ENCODE assay signal across 28 mouse cellular contexts in the genomic region with DNA sequence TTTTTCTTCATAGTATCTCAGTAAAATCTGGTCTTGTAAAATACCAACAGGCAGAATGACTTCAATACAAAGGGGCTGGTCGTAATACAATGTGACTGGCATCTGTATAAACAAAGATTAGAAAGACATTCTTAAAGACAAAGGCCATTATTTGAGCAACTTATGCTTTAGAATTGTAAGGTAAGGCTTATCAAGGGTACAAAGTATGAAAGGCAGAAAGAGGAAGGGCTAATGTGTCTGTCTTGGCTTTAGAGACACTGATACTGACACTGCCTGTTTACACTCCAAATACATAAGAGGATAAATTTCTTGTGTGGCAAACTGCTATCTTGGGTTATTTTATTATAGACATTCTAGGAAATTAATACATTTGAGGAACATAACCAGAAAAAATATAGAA.
"Had no signal": no experiment of that assay in that cellular context is flagged by ENCODE, and none has a peak within 500 bp of the region (broad histone marks: within the 10 kb centered on the region; RNA-seq: fewer than 3 reads in every experiment).

No protein-coding gene starts in this region.

- H3K36me3 ChIP-seq: limb, embryonic 10.5 days; limb, embryonic 12.5 days; limb, embryonic 13.5 days; limb, embryonic 15.5 days; liver, embryonic 12.5 days; liver, embryonic 13.5 days; liver, embryonic 15.5 days; lung, embryonic 15.5 days; midbrain, embryonic 10.5 days; midbrain, embryonic 12.5 days; midbrain, embryonic 13.5 days; midbrain, embryonic 15.5 days; neural tube, embryonic 12.5 days had no signal

- H3K4me3 ChIP-seq: limb, embryonic 10.5 days; limb, embryonic 12.5 days; limb, embryonic 13.5 days; limb, embryonic 15.5 days; liver, embryonic 12.5 days; liver, embryonic 13.5 days; liver, embryonic 15.5 days; lung, embryonic 15.5 days; megakaryocyte, embryonic 14.5 days; midbrain, embryonic 10.5 days; midbrain, embryonic 12.5 days; midbrain, embryonic 13.5 days; midbrain, embryonic 15.5 days; myocyte; neural tube, embryonic 12.5 days had no signal

- H3K27ac ChIP-seq: limb, embryonic 10.5 days; limb, embryonic 12.5 days; limb, embryonic 13.5 days; limb, embryonic 15.5 days; liver, embryonic 12.5 days; liver, embryonic 13.5 days; liver, embryonic 14.5 days; liver, embryonic 15.5 days; lung, embryonic 15.5 days; macrophage; midbrain, embryonic 10.5 days; midbrain, embryonic 12.5 days; midbrain, embryonic 13.5 days; midbrain, embryonic 15.5 days; neural tube, embryonic 12.5 days had no signal

- DNase-seq: left cerebral cortex, postnatal 4 days; liver; liver, embryonic 13.5 days; liver, postnatal 0 days; lung, adult 18-20 months; lung, adult 2 months; lung, embryonic 14.5 days; lung, postnatal 10 days; lung, postnatal 14 days; lung, postnatal 36 days; lung, postnatal 4 days; midbrain, embryonic 14.5 days had no signal

- H3K9ac ChIP-seq: limb, embryonic 12.5 days; limb, embryonic 13.5 days; limb, embryonic 15.5 days; liver, embryonic 12.5 days; liver, embryonic 13.5 days; liver, embryonic 14.5 days; liver, embryonic 15.5 days; liver, postnatal 0 days; lung, embryonic 14.5 days; lung, embryonic 15.5 days; midbrain, embryonic 12.5 days; midbrain, embryonic 13.5 days; midbrain, embryonic 15.5 days; neural tube, embryonic 12.5 days had no signal

- H3K9me3 ChIP-seq: limb, embryonic 10.5 days; limb, embryonic 12.5 days; limb, embryonic 15.5 days; liver, embryonic 12.5 days; liver, embryonic 13.5 days; liver, embryonic 15.5 days; lung, embryonic 15.5 days; megakaryocyte, embryonic 14.5 days; midbrain, embryonic 10.5 days; midbrain, embryonic 12.5 days; midbrain, embryonic 15.5 days; neural tube, embryonic 12.5 days had no signal

- H3K27me3 ChIP-seq: limb, embryonic 12.5 days; limb, embryonic 13.5 days; limb, embryonic 15.5 days; liver, embryonic 12.5 days; liver, embryonic 13.5 days; liver, embryonic 15.5 days; lung, embryonic 15.5 days; megakaryocyte, embryonic 14.5 days; midbrain, embryonic 12.5 days; midbrain, embryonic 13.5 days; midbrain, embryonic 15.5 days; neural tube, embryonic 12.5 days had no signal

- H3K4me1 ChIP-seq: limb, embryonic 10.5 days; limb, embryonic 12.5 days; limb, embryonic 13.5 days; limb, embryonic 15.5 days; liver, embryonic 12.5 days; liver, embryonic 13.5 days; liver, embryonic 15.5 days; lung, embryonic 15.5 days; megakaryocyte, embryonic 14.5 days; midbrain, embryonic 10.5 days; midbrain, embryonic 12.5 days; midbrain, embryonic 13.5 days; midbrain, embryonic 15.5 days; neural tube, embryonic 12.5 days had no signal
